Mouse (Mus musculus) limb, embryonic 13.5 days (tissue): ENCODE measurements around the gene Olfr318. TPM values are rescaled to one million over a fixed set of nuclear protein-coding genes. Genes with fewer than 3 reads are reported as not detected.
"Not testable (repeated sequence)": the region's sequence is repeated elsewhere in the genome, so short reads cannot be mapped to it uniquely, and the experiment has no call there.

Experiments
- ATAC-seq: fragments of 200-750 bp; cut with Nextera tagmentation; 2 replicates; pipeline ENCODE4 v1.8.0; 2017; ENCODE audit warnings: low read depth, moderate number of reproducible peaks, moderate TSS enrichment; ENCODE audit not compliant: low FRiP score
- H3K27ac ChIP-seq: fragments of 300-500 bp; sonication (generic); 2 replicates; pipeline ENCODE4 v1.5.1; 2015; ENCODE audit warnings: inconsistent platforms, mild to moderate bottlenecking, moderate library complexity
- H3K27me3 ChIP-seq: fragments of 300-500 bp; sonication (generic); 2 replicates; pipeline ENCODE4 v1.6.1; 2015; ENCODE audit warnings: mild to moderate bottlenecking, inconsistent platforms
- H3K36me3 ChIP-seq: fragments of 300-500 bp; sonication (generic); 2 replicates; pipeline ENCODE4 v1.6.1; 2015; ENCODE audit warnings: inconsistent platforms, mild to moderate bottlenecking, moderate library complexity
- H3K4me1 ChIP-seq: fragments of 300-500 bp; sonication (generic); 2 replicates; pipeline ENCODE4 v1.6.1; 2015; ENCODE audit warnings: inconsistent platforms
- H3K4me2 ChIP-seq: fragments of 300-500 bp; sonication (generic); replicated peaks from 2 replicates; pipeline ENCODE4 v1.6.1; 2015; ENCODE audit warnings: inconsistent platforms, mild to moderate bottlenecking, moderate library complexity
- H3K4me3 ChIP-seq: fragments of 300-500 bp; sonication (generic); 2 replicates; pipeline ENCODE4 v1.5.1; 2015; ENCODE audit warnings: moderate library complexity, mild to moderate bottlenecking, inconsistent platforms
- H3K9ac ChIP-seq: fragments of 300-500 bp; sonication (generic); 2 replicates; pipeline ENCODE4 v1.6.1; 2015; ENCODE audit warnings: mild to moderate bottlenecking, inconsistent platforms
- H3K9me3 ChIP-seq: fragments of 300-500 bp; sonication (generic); 2 replicates; pipeline ENCODE4 v1.6.1; 2016; ENCODE audit warnings: inconsistent platforms
- WGBS: fragments of 180-500 bp; shearing (Covaris S2); methylation state at CpG from one replicate; pipeline ENCODE4 v1.1.7; 2015; 5-methylcytosine and 5-hydroxymethylcytosine counted together
- polyA plus RNA-seq: library from polyadenylated mRNA; unstranded; fragments of >200 nt; fragmentation: Nextera tagmentation; extraction: Ambion mirVana; gene quantifications from 2 replicates; pipeline ENCODE4 v1.2.1, GENCODE M21; 2015

Olfr318 gene
- polyA plus RNA-seq: not detected in 2 replicates

- no peaks in the 10 kb centered on the region for H3K9me3 ChIP-seq
- no peak within 1 kb of the TSS for H3K9ac ChIP-seq
- H3K27me3 ChIP-seq: no peaks in the 10 kb centered on the region
- no peak within 1 kb of the TSS for H3K4me3 ChIP-seq
- H3K36me3 ChIP-seq: no peaks in the 10 kb centered on the region
- no peak within 1 kb of the TSS for H3K27ac ChIP-seq
- ATAC-seq: no peak
- no peak within 1 kb of the TSS for H3K4me2 ChIP-seq
- H3K4me1 ChIP-seq: no peaks in the 10 kb centered on the region
Measured at GRCm38 (mm10) chr11:58723914-58724313, at the start of gene Olfr318. Gene Olfr318, minus strand, starts transcription at chr11:58724014.

GRCm38 (mm10) chr11:58772888-58773287 lies 49.1 kb upstream of the Olfr318 start, which contains the start of gene Olfr315:
Gene Olfr315, plus strand, starts transcription at chr11:58773188.
- Histone ChIP-seq H3K36me3 (no peaks in the 10 kb centered on the region), H3K9ac (no peak within 1 kb of the TSS), H3K9me3 (no peaks in the 10 kb centered on the region), H3K4me3 (no peak within 1 kb of the TSS), H3K27me3 (no peaks in the 10 kb centered on the region), H3K4me1 (no peaks in the 10 kb centered on the region), H3K4me2 (no peak within 1 kb of the TSS), H3K27ac (no peak within 1 kb of the TSS)
- ATAC-seq: no peak

- 89% methylated on average over 2 of the region's 2 CpGs for WGBS
- H3K4me3 ChIP-seq: no peak within 1 kb of the TSS
Measured at GRCm38 (mm10) chr11:58752434-58752833, 28.6 kb upstream of the Olfr318 start, which contains the start of gene Olfr316. Gene Olfr316, plus strand, starts transcription at chr11:58752734.

GRCm38 (mm10) chr11:58751096-58751495 lies 27.3 kb upstream of the Olfr318 start:
- not testable (repeated sequence) for H3K4me3 ChIP-seq, H3K4me2 ChIP-seq, H3K9ac ChIP-seq, H3K27ac ChIP-seq, ATAC-seq, H3K4me1 ChIP-seq, H3K27me3 ChIP-seq, H3K36me3 ChIP-seq, H3K9me3 ChIP-seq
- WGBS: 78% methylated on average over 18 of the region's 18 CpGs

More at GRCm38 (mm10) chr11:58752434-58752833, 28.6 kb upstream of the Olfr318 start, which contains the start of gene Olfr316:
- H3K9ac ChIP-seq: no peak within 1 kb of the TSS
- no peak within 1 kb of the TSS for H3K27ac ChIP-seq
- no peaks in the 10 kb centered on the region for H3K36me3 ChIP-seq
- ATAC-seq: no peak
- no peaks in the 10 kb centered on the region for H3K9me3 ChIP-seq
- no peaks in the 10 kb centered on the region for H3K4me1 ChIP-seq
- no peaks in the 10 kb centered on the region for H3K27me3 ChIP-seq
- no peak within 1 kb of the TSS for H3K4me2 ChIP-seq

- WGBS: 66% methylated on average over 4 of the region's 4 CpGs
- Histone ChIP-seq H3K4me2 (no peak within 1 kb of the TSS), H3K4me1 (no peaks in the 10 kb centered on the region), H3K36me3 (no peaks in the 10 kb centered on the region), H3K9me3 (no peaks in the 10 kb centered on the region), H3K9ac (no peak within 1 kb of the TSS), H3K4me3 (no peak within 1 kb of the TSS), H3K27me3 (no peaks in the 10 kb centered on the region), H3K27ac (no peak within 1 kb of the TSS)
- ATAC-seq: no peak
Measured at GRCm38 (mm10) chr11:58738792-58739262, 15.0 kb upstream of the Olfr318 start, which contains the start of gene Olfr317. Gene Olfr317, minus strand, starts transcription at chr11:58739212.

GRCm38 (mm10) chr11:58733372-58733771 lies 9.6 kb upstream of the Olfr318 start:
- Histone ChIP-seq H3K9me3 (no peaks in the 10 kb centered on the region), H3K36me3 (no peaks in the 10 kb centered on the region), H3K4me3 (no peak overlapping the region), H3K27ac (no peak overlapping the region), H3K4me2 (no peak overlapping the region), H3K4me1 (no peaks in the 10 kb centered on the region), H3K9ac (no peak overlapping the region), H3K27me3 (no peaks in the 10 kb centered on the region)
- 61% methylated on average over 3 of the region's 3 CpGs for WGBS
- ATAC-seq: no peak

GRCm38 (mm10) chr11:58727896-58728650 lies 4.3 kb upstream of the Olfr318 start:
- H3K36me3 ChIP-seq, H3K9ac ChIP-seq, H3K4me1 ChIP-seq, H3K4me2 ChIP-seq, H3K4me3 ChIP-seq, H3K27ac ChIP-seq, H3K9me3 ChIP-seq, ATAC-seq, H3K27me3 ChIP-seq: not testable (repeated sequence)
- WGBS: 81% methylated on average over 6 of the region's 6 CpGs

GRCm38 (mm10) chr11:58719701-58720100 lies 4.1 kb downstream of the Olfr318 start:
- ATAC-seq: no peak
- 77% methylated on average over 4 of the region's 4 CpGs for WGBS
- H3K4me1 ChIP-seq: no peaks in the 10 kb centered on the region

GRCm38 (mm10) chr11:58717723-58718122 lies 6.1 kb downstream of the Olfr318 start:
- H3K36me3 ChIP-seq, H3K4me1 ChIP-seq, H3K27me3 ChIP-seq, H3K9me3 ChIP-seq, H3K4me3 ChIP-seq, H3K9ac ChIP-seq, H3K27ac ChIP-seq, ATAC-seq, H3K4me2 ChIP-seq: not testable (repeated sequence)
- whole genome bisulfite sequencing: 92% methylated on average over 7 of the region's 7 CpGs

More at GRCm38 (mm10) chr11:58719701-58720100, 4.1 kb downstream of the Olfr318 start:
- Histone ChIP-seq H3K27me3 (no peaks in the 10 kb centered on the region), H3K9me3 (no peaks in the 10 kb centered on the region), H3K4me2 (no peak overlapping the region), H3K9ac (no peak overlapping the region), H3K4me3 (no peak overlapping the region), H3K27ac (no peak overlapping the region), H3K36me3 (no peaks in the 10 kb centered on the region)

GRCm38 (mm10) chr11:58709086-58709485 lies 14.7 kb downstream of the Olfr318 start:
- no peak overlapping the region for H3K4me3 ChIP-seq
- H3K4me1 ChIP-seq: no peaks in the 10 kb centered on the region
- ATAC-seq: no peak
- no peaks in the 10 kb centered on the region for H3K36me3 ChIP-seq
- no peaks in the 10 kb centered on the region for H3K9me3 ChIP-seq
- 82% methylated on average over 11 of the region's 11 CpGs for WGBS
- H3K27ac ChIP-seq: no peak overlapping the region
- no peak overlapping the region for H3K4me2 ChIP-seq
- no peak overlapping the region for H3K9ac ChIP-seq
- no peaks in the 10 kb centered on the region for H3K27me3 ChIP-seq

- Histone ChIP-seq H3K4me3 (no peak within 1 kb of the TSS), H3K9ac (no peak within 1 kb of the TSS), H3K36me3 (no peaks in the 10 kb centered on the region), H3K9me3 (peaks cover 14% of the 10 kb centered on the region; the same call in 1 of the 2 replicates), H3K4me2 (no peak within 1 kb of the TSS), H3K27me3 (no peaks in the 10 kb centered on the region), H3K4me1 (no peaks in the 10 kb centered on the region), H3K27ac (no peak within 1 kb of the TSS)
- ATAC-seq: no peak
- 81% methylated on average over 3 of the region's 3 CpGs for WGBS
Measured at GRCm38 (mm10) chr11:58698862-58699261, 25.0 kb downstream of the Olfr318 start, which contains the start of gene Olfr319. Gene Olfr319, plus strand, starts transcription at chr11:58699162.

GRCm38 (mm10) chr11:58680799-58681198 lies 43.0 kb downstream of the Olfr318 start, which contains the start of gene Olfr320:
Gene Olfr320, plus strand, starts transcription at chr11:58681099.
- WGBS: 86% methylated on average over 1 of the region's 1 CpGs
- no peak for ATAC-seq

More at GRCm38 (mm10) chr11:58680799-58681198, 43.0 kb downstream of the Olfr318 start, which contains the start of gene Olfr320:
- Histone ChIP-seq H3K36me3 (no peaks in the 10 kb centered on the region), H3K9me3 (no peaks in the 10 kb centered on the region), H3K4me2 (no peak within 1 kb of the TSS), H3K9ac (no peak within 1 kb of the TSS), H3K4me1 (no peaks in the 10 kb centered on the region), H3K27ac (no peak within 1 kb of the TSS), H3K4me3 (no peak within 1 kb of the TSS), H3K27me3 (no peaks in the 10 kb centered on the region)
